Mouse (Mus musculus) bone marrow, adult 2 months (tissue): ENCODE data around the gene Psmb6. TPM values are rescaled to one million over a fixed set of nuclear protein-coding genes. Genes with fewer than 3 reads are reported as not detected.
"Not testable (repeated sequence)": the region's sequence is repeated elsewhere in the genome, so short reads cannot be mapped to it uniquely, and the experiment has no call there.

ENCODE experiments used
- H3K27ac ChIP-seq: fragments of 200-500 bp; 2 replicates; pipeline ENCODE4 v1.5.1; 2012; ENCODE audit warnings: low read depth, mild to moderate bottlenecking, control low read depth, inconsistent platforms, low read length; ENCODE audit not compliant: control insufficient read depth, poor library complexity, insufficient read depth
- H3K4me1 ChIP-seq: fragments of 200-500 bp; 2 replicates; pipeline ENCODE4 v1.6.1; 2011; ENCODE audit warnings: low read length; ENCODE audit not compliant: control insufficient read depth, insufficient read depth
- H3K4me3 ChIP-seq: fragments of 200-500 bp; replicated peaks from 2 replicates; pipeline ENCODE3; 2011; ENCODE audit warnings: mild to moderate bottlenecking, low read depth, low read length, control low read depth; ENCODE audit not compliant: control insufficient read depth
- CTCF ChIP-seq: fragments of 200-500 bp; IDR thresholded peaks from 2 replicates; pipeline ENCODE4 v1.5.1; 2011; ENCODE audit warnings: low read length, control low read depth; ENCODE audit not compliant: control insufficient read depth, insufficient read depth
- POLR2A ChIP-seq: fragments of 200-500 bp; IDR thresholded peaks from 2 replicates; pipeline ENCODE4 v1.6.1; 2011; ENCODE audit warnings: low read depth, mild to moderate bottlenecking, control low read depth, low read length, borderline replicate concordance; ENCODE audit not compliant: control insufficient read depth
- WGBS: fragments of 180-500 bp; shearing (Covaris S2); methylation state at CpG from one replicate; pipeline ENCODE4 v1.1.7; 2018; 5-methylcytosine and 5-hydroxymethylcytosine counted together
- polyA plus RNA-seq: library from polyadenylated mRNA; stranded (reverse); fragments of >200 nt; gene quantifications from 2 replicates; pipeline ENCODE4 v1.2.4, GENCODE M21; 2011; ENCODE audit warnings: low replicate concordance; ENCODE audit not compliant: missing spikeins, insufficient read depth, insufficient read length

Psmb6 gene
- polyA plus RNA-seq, 1 experiment, result 129 TPM

DNA sequence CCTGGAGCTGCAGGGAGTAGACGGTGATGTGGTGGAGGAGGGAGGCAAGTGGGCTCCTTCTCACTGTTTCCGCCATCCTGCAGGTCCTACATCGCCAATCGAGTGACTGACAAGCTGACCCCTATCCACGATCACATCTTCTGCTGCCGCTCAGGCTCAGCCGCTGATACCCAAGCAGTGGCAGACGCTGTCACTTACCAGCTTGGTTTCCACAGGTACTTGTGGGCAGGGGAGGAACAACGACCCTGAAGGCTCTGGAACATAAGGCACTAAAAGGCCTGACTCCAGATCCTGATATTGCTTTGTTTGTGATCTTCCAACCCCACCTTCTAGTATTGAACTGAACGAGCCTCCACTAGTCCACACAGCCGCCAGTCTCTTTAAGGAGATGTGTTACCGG is 1.0 kb downstream of the Psmb6 start:
- 88% methylated on average over 12 of the region's 12 CpGs for WGBS
- Histone ChIP-seq H3K4me1 (no peaks in the 10 kb centered on the region; the same call in 1 of the 2 replicates), H3K27ac (no peak overlapping the region), H3K4me3 (no peak overlapping the region)
- TF ChIP-seq CTCF (no peak), POLR2A (no peak)

- Histone ChIP-seq H3K4me3 (no peak overlapping the region), H3K27ac (no peak overlapping the region), H3K4me1 (no peaks in the 10 kb centered on the region; the same call in 1 of the 2 replicates)
- WGBS, result 70% methylated on average over 7 of the region's 7 CpGs
- TF ChIP-seq CTCF (no peak), POLR2A (no peak)
These were observed 3.4 kb downstream of the Psmb6 start for GRCm38 (mm10) chr11:70528610-70529009.

- WGBS, result 78% methylated on average over 2 of the region's 2 CpGs
- H3K4me3 ChIP-seq, H3K4me1 ChIP-seq: not testable (repeated sequence)
These were observed 5.9 kb downstream of the Psmb6 start for GRCm38 (mm10) chr11:70531065-70531464.

DNA sequence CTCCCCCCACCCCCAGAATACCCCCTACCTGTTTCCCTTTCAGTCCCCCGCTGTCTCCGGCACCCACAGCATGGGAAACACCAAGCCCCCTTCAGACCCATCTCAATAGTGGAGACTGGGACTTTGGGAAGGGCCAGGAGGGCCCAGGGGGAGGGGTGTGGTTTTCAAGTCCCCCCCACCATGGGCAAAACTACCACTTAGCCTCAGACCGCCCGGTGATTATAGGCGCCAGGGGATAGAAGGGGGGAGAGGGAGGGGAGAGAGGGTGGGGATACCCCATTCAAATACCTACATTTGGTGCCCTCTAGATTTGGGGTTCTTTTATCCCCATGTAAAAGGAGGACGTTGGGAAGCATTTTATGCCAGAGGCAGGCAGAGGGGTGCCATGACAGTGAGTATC is 7.7 kb downstream of the Psmb6 start, which contains the start of gene Gm40193:
Gene Gm40193 (minus strand): TSS at position 101 of the 400 bp plus-strand sequence.
- no peak within 1 kb of the TSS for H3K4me3 ChIP-seq
- H3K27ac ChIP-seq, result no peak within 1 kb of the TSS
- no peaks in the 10 kb centered on the region for H3K4me1 ChIP-seq
- no peak for TF ChIP-seq POLR2A
- 89% methylated on average over 6 of the region's 6 CpGs for WGBS

More at GRCm38 (mm10) chr11:70531065-70531464, 5.9 kb downstream of the Psmb6 start:
- H3K27ac ChIP-seq, result not testable (repeated sequence)

- 5% methylated on average over 9 of the region's 9 CpGs for WGBS
- TF ChIP-seq CTCF (no peak), POLR2A (no peak)
- H3K4me3 ChIP-seq, result peak overlapping the region; percentile 58
- no peaks in the 10 kb centered on the region for H3K4me1 ChIP-seq
- no peak overlapping the region for H3K27ac ChIP-seq
These were observed 14.3 kb downstream of the Psmb6 start for GRCm38 (mm10) chr11:70539423-70539822.

DNA sequence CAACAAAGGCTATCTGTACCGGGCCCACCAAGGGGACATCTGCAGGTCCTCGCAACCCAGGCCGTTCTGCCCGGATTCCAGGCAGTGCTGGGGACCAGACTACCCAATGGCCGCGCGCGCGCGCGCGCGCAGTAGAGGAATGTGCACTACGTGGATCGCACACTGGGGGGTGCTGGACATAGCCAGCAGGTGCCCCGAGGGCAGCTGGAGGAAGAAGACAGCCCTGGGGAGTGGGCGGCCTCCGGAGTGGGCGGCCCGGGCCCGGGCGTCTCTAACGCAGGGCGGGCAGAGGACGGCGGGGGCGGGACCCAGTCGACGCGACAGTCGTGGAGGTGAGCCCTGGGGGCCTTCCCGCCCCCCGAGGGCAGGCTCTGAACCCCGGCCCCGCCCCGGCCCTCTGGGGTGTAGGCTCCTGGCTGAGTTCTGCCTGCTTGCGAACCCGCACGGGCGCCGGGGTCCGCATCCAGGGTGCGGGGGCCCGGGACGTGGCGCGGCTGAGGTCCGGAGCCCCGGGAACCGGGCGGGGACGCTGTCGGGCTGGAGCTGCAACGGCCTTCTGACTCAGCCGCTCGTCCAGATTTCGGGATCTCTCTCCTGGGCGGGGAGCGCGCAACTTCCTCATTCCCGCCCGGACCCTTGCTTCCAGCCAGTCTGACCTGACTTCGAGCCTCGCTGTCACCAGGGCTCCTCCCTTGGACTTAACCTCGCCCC is 14.9 kb downstream of the Psmb6 start, which contains the start of gene Pld2:
Gene Pld2 (plus strand): TSS at position 188 of the 711 bp plus-strand sequence.
- Histone ChIP-seq H3K4me1 (no peaks in the 10 kb centered on the region), H3K4me3 (peak within 1 kb of the TSS; percentile 58), H3K27ac (no peak within 1 kb of the TSS)
- WGBS, result under 1% methylated on average over 65 of the region's 65 CpGs
- TF ChIP-seq CTCF (peak; percentile 53; the same call in 1 of the 2 replicates), POLR2A (no peak)

- H3K4me1 ChIP-seq, result no peaks in the 10 kb centered on the region
- no peak overlapping the region for H3K4me3 ChIP-seq
- 83% methylated on average over 7 of the region's 7 CpGs for WGBS
- TF ChIP-seq POLR2A, result no peak
- no peak for TF ChIP-seq CTCF
- H3K27ac ChIP-seq, result no peak overlapping the region
These were observed 15.8 kb downstream of the Psmb6 start for GRCm38 (mm10) chr11:70540928-70541327.

DNA sequence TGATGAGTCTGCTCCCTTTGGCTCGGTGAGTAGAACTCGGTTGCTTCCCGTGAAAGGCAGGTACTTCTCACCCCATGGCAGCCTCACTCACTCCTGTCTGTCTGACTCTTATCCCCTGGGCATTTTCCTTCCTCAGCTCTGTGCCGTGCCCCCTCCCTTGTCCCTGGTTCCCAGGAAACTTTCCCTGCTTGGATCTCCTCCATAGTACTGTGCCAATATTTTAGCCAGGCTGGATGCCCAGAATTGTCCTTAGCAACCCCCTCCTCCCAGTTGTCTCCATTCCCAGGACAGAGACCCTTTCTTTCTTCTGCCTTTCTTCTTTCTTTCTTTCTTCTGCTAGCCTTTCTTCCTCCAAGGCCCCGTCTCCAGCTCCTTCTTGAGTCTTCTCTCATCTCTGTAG is 16.2 kb downstream of the Psmb6 start:
- no peak overlapping the region for H3K4me3 ChIP-seq
- 78% methylated on average over 5 of the region's 5 CpGs for WGBS
- no peaks in the 10 kb centered on the region for H3K4me1 ChIP-seq
- H3K27ac ChIP-seq, result no peak overlapping the region
- no peak for TF ChIP-seq CTCF
- TF ChIP-seq POLR2A, result no peak

GRCm38 (mm10) chr11:70544496-70544895 is 19.3 kb downstream of the Psmb6 start:
- no peaks in the 10 kb centered on the region for H3K4me1 ChIP-seq
- 60% methylated on average over 7 of the region's 7 CpGs for WGBS
- TF ChIP-seq CTCF, result no peak
- no peak for TF ChIP-seq POLR2A

More at GRCm38 (mm10) chr11:70544496-70544895, 19.3 kb downstream of the Psmb6 start:
- Histone ChIP-seq H3K27ac (no peak overlapping the region), H3K4me3 (no peak overlapping the region)
